Mouse (Mus musculus) cerebellum, postnatal 10 days (tissue): ENCODE results near the gene Gm14393.
"Not testable (repeated sequence)": the region's sequence is repeated elsewhere in the genome, so short reads cannot be mapped to it uniquely, and the experiment has no call there.

ENCODE experiments used
- DNase-seq, 2 experiments: peaks; one replicate each; pipeline ENCODE4 v3.0.0; 2021; ENCODE audit warnings: mixed read lengths in 2 of 2

Gm14393 gene

GRCm38 (mm10) chr2:175067681-175068261 is at the start of gene Gm14393:
TSS of gene Gm14393 (minus strand) at chr2:175067781.
- not testable (repeated sequence) for DNase-seq

GRCm38 (mm10) chr2:175044268-175044667 is 23.3 kb downstream of the Gm14393 start:
- DNase-seq, result not testable (repeated sequence)
